Mouse (Mus musculus) stomach, embryonic 14.5 days (tissue): ENCODE data around the gene Lhx8. TPM values are rescaled to one million over a fixed set of nuclear protein-coding genes. Genes with fewer than 3 reads are reported as not detected.

Source experiments
- ATAC-seq: fragments of 200-750 bp; cut with Nextera tagmentation; 2 replicates; pipeline ENCODE4 v1.8.0; 2017; ENCODE audit warnings: low read depth, moderate TSS enrichment; ENCODE audit not compliant: insufficient number of reproducible peaks, insufficient read depth, low FRiP score
- H3K27ac ChIP-seq: fragments of 300-500 bp; sonication (generic); 2 replicates; pipeline ENCODE4 v1.5.1; 2014; ENCODE audit warnings: mild to moderate bottlenecking, low read length, moderate library complexity, mixed read lengths
- H3K27me3 ChIP-seq: fragments of 300-500 bp; sonication (generic); 2 replicates; pipeline ENCODE4 v1.6.1; 2014; ENCODE audit warnings: low read length, control low read depth, mixed read lengths; ENCODE audit not compliant: control insufficient read depth, insufficient read depth
- H3K36me3 ChIP-seq: fragments of 300-500 bp; sonication (generic); 2 replicates; pipeline ENCODE4 v1.6.1; 2014; ENCODE audit warnings: mild to moderate bottlenecking, control low read depth, low read length, moderate library complexity, mixed read lengths; ENCODE audit not compliant: control insufficient read depth, insufficient read depth
- H3K4me1 ChIP-seq: fragments of 300-500 bp; sonication (generic); 2 replicates; pipeline ENCODE4 v1.6.1; 2014; ENCODE audit warnings: low read length, control low read depth, mixed read lengths; ENCODE audit not compliant: control insufficient read depth, insufficient read depth
- H3K4me2 ChIP-seq: fragments of 300-500 bp; sonication (generic); replicated peaks from 2 replicates; pipeline ENCODE4 v1.6.1; 2014; ENCODE audit warnings: low read depth, low read length, control low read depth
- H3K4me3 ChIP-seq: fragments of 300-500 bp; sonication (generic); 2 replicates; pipeline ENCODE4 v1.5.1; 2014; ENCODE audit warnings: low read depth, low read length, control low read depth
- H3K9ac ChIP-seq: fragments of 300-500 bp; sonication (generic); replicated peaks from 2 replicates; pipeline ENCODE4 v1.6.1; 2014; ENCODE audit warnings: low read depth, mild to moderate bottlenecking, control low read depth, low read length, moderate library complexity, mixed read lengths
- H3K9me3 ChIP-seq: fragments of 300-500 bp; sonication (generic); 2 replicates; pipeline ENCODE4 v1.6.1; 2016; ENCODE audit warnings: low read depth, low read length, control low read depth; ENCODE audit not compliant: control insufficient read depth
- WGBS: fragments of 180-500 bp; shearing (Covaris S2); extraction: QIAGEN DNeasy Blood & Tissue Kit; methylation state at CpG from one replicate; pipeline ENCODE4 v1.1.7; 2014; 5-methylcytosine and 5-hydroxymethylcytosine counted together
- polyA plus RNA-seq: library from polyadenylated mRNA; unstranded; fragments of >200 nt; fragmentation: Nextera tagmentation; extraction: Ambion mirVana; gene quantifications from 2 replicates; pipeline ENCODE4 v1.2.1, GENCODE M21; 2014

Lhx8 gene
- polyA plus RNA-seq, 1 experiment from 2014 or later, result not detected

DNA sequence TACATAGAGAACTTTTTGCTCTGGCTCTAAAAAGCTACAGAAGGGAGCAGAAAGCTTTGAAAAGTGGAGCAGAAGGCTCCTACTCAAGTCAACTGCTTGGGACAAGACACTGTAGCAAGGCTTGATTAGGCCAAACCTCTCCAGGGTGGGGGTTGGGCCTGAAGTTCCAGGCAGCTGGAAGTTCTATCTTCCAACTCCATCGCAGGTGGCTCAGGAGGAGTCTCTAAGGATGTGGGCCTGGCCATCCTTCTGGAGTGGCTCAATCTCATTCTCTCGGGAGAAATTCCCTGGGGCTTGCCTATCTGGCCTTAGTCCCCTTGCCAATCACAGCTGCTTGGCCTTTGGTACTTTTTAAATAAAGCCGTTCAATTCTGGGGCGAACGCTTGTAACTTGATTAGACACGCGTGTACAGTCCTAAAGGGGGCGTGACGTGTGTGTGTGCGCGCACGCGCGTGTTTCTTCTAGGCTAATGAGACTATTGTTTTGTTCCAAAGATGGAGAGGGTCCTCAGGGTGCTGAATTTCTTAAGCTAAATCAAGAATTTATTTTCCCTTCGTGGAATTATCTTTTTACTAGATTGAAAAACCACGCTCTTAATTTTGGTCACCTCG is 9.3 kb upstream of the Lhx8 start:
- WGBS, result 89% methylated on average over 17 of the region's 17 CpGs
- Histone ChIP-seq H3K9ac (no peak overlapping the region), H3K27me3 (peaks cover 8% of the 10 kb centered on the region), H3K4me3 (no peak overlapping the region), H3K27ac (no peak overlapping the region), H3K36me3 (no peaks in the 10 kb centered on the region), H3K9me3 (no peaks in the 10 kb centered on the region), H3K4me2 (no peak overlapping the region), H3K4me1 (no peaks in the 10 kb centered on the region)
- no peak for ATAC-seq

DNA sequence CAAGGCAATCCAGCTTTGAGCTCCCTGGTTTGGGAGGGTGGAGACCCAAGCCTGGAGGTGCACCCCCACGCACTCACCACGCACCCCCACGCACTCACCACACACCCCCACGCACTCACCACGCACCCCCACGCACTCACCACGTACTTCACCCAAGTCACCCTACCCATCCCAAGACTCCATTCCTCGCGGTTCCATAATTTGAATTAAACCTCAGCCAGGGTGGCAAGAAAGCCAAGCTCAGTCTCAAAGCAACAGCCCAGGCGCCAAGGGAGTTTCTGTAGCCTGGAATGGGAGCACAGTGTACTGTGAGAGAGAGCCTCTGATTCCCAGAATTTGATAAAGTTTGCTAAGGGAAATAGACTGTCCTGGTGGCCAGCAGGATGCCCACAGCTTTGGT is 4.3 kb upstream of the Lhx8 start:
- no peaks in the 10 kb centered on the region for H3K4me1 ChIP-seq
- no peak overlapping the region for H3K4me3 ChIP-seq
- no peak overlapping the region for H3K9ac ChIP-seq
- peaks cover 33% of the 10 kb centered on the region for H3K27me3 ChIP-seq
- no peak overlapping the region for H3K4me2 ChIP-seq
- WGBS, result 5% methylated on average over 10 of the region's 10 CpGs
- ATAC-seq, result no peak
- no peaks in the 10 kb centered on the region for H3K36me3 ChIP-seq
- no peaks in the 10 kb centered on the region for H3K9me3 ChIP-seq
- H3K27ac ChIP-seq, result no peak overlapping the region

DNA sequence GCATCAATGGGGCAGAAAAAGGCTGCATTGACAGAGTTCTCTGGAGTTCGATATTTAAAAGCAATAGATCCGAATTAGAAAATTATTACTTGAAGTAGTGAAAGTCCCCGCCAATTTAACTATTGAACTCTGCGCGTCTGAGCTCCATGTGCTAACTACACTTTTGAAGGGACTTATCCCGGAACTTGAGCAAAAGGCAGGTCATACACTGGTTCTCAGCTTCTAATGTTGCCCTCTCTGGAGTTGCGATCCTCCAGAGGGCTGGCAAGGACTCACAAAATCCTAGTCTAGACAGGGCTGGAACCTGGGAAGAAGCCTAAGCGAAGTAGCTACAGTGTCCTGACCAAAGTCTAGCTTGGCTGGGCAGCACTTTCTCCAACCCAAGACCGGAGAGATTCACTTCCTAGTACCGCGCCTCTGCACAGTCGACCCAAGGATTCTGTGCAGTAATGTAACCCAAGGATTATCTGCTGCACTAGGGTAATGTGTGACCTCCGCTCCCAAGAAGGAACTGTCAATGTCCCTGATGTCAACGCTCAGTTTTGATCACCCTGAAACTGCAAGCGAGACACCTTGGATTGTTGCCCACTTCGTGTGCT is 3.0 kb upstream of the Lhx8 start:
- no peaks in the 10 kb centered on the region for H3K36me3 ChIP-seq
- 0 out of 2 replicates have a peak, but pooled peaks cover 2% of the 10 kb centered on the region for H3K4me1 ChIP-seq
- peaks cover 43% of the 10 kb centered on the region for H3K27me3 ChIP-seq
- H3K9me3 ChIP-seq, result no peaks in the 10 kb centered on the region
- no peak overlapping the region for H3K27ac ChIP-seq
- 3% methylated on average over 16 of the region's 16 CpGs for WGBS
- ATAC-seq, result no peak
- no peak overlapping the region for H3K4me3 ChIP-seq
- no peak overlapping the region for H3K9ac ChIP-seq
- no peak overlapping the region for H3K4me2 ChIP-seq

DNA sequence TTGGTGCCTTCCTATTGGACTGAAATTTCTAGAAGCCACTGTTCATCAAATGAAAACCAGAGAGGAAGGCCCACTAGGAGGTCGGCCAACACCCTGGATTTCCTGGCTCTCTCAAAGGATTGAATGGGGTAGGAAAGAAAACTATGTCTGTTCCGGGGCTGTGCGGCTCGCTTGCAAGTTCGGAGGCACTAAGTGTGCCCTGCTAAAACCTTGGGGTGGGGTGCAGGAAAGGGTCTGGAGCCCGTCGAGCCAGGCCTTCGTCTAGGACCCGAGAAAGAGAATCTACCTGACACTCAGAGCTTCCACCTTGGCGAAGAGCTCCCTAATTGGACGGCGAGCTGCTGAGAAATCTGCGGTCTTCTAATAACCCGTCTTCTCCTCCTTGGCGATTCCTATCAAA is 2.5 kb upstream of the Lhx8 start:
- no peak for ATAC-seq
- 2% methylated on average over 15 of the region's 15 CpGs for WGBS
- Histone ChIP-seq H3K27me3 (peaks cover 45% of the 10 kb centered on the region), H3K4me2 (no peak overlapping the region), H3K27ac (no peak overlapping the region), H3K36me3 (no peaks in the 10 kb centered on the region), H3K4me3 (no peak overlapping the region), H3K9ac (no peak overlapping the region), H3K9me3 (no peaks in the 10 kb centered on the region), H3K4me1 (0 out of 2 replicates have a peak, but pooled peaks cover 6% of the 10 kb centered on the region)

DNA sequence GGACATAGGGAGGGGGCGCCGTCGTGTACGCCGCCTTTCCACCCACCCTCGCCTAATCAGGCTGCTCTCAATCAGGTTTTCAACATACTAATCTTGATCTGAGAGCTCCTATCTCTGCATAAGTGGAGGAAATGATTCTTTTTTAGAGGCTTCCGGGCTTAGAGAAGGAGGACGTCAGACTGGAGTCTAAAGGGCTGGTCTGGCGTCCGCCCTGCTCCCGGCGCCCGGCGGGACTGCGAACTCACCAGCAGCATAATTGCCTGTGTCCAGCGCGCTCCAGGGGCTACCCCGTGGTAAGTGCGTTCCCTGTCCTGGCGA is 1.7 kb upstream of the Lhx8 start:
- Histone ChIP-seq H3K27me3 (peaks cover 48% of the 10 kb centered on the region), H3K9ac (no peak overlapping the region), H3K27ac (no peak overlapping the region), H3K4me1 (0 out of 2 replicates have a peak, but pooled peaks cover 7% of the 10 kb centered on the region), H3K4me2 (peak overlapping the region; percentile 28), H3K4me3 (peak overlapping the region; percentile 18; the same call in 1 of the 2 replicates), H3K9me3 (no peaks in the 10 kb centered on the region), H3K36me3 (no peaks in the 10 kb centered on the region)
- 1% methylated on average over 20 of the region's 20 CpGs for WGBS
- ATAC-seq, result no peak

DNA sequence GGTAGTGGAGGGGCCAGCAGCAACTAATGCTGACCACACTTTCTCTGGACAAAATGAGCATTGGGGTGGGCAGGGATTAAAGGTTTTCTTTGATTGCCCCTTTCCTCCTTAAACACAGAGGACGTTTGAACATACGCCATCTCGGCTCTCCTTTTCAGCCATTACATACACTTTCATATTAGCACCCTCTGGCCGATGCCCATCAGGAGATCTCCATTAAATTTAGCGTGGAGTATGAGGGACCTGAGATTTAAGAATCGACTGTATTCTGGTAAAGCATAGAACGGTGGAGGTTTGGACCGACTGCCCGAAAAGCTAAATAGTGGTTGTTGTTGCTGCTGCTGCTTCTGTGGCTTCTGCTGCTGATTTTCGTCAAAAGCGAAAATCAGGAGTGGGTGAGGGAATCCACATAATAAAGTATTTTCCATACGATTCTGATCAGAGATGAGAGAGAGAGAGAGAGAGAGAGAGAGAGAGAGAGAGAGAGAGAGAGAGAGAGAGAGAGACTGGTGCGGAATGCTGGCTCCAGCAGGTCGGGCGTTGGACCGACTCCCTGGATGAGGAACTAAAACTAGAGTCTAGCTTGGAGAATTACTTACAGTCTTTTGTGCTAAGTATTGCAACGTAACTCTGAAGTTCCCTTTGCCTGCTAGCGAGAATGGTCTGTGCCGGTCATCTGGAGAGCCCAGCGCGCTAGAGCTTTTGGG is 1.2 kb upstream of the Lhx8 start:
- no peak overlapping the region for H3K9ac ChIP-seq
- WGBS, result 3% methylated on average over 21 of the region's 21 CpGs
- H3K36me3 ChIP-seq, result no peaks in the 10 kb centered on the region
- H3K4me3 ChIP-seq, result peak overlapping the region; percentile 18; the same call in 1 of the 2 replicates
- no peak overlapping the region for H3K27ac ChIP-seq
- H3K9me3 ChIP-seq, result no peaks in the 10 kb centered on the region
- peaks cover 46% of the 10 kb centered on the region for H3K27me3 ChIP-seq
- H3K4me2 ChIP-seq, result peak overlapping the region; percentile 28
- 0 out of 2 replicates have a peak, but pooled peaks cover 7% of the 10 kb centered on the region for H3K4me1 ChIP-seq
- ATAC-seq, result no peak

DNA sequence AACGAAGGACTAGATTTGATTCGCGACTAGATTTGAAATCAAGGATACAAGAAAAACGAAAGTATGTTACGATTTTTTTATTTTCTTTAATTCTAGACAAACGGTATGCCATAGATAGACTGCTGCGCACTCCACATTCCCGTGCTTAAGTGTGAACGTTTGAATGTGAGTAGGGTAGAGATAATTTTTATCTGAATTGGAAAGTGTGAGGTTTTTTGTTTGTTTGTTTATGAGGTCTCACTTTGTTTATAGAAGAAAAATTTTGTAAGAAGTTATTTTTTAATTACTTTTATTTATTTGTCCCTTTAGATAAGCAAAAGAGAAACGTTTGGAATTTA is 513 bp upstream of the Lhx8 start:
- WGBS, result 2% methylated on average over 10 of the region's 10 CpGs
- no peak for ATAC-seq
- H3K4me3 ChIP-seq, result no peak overlapping the region

DNA sequence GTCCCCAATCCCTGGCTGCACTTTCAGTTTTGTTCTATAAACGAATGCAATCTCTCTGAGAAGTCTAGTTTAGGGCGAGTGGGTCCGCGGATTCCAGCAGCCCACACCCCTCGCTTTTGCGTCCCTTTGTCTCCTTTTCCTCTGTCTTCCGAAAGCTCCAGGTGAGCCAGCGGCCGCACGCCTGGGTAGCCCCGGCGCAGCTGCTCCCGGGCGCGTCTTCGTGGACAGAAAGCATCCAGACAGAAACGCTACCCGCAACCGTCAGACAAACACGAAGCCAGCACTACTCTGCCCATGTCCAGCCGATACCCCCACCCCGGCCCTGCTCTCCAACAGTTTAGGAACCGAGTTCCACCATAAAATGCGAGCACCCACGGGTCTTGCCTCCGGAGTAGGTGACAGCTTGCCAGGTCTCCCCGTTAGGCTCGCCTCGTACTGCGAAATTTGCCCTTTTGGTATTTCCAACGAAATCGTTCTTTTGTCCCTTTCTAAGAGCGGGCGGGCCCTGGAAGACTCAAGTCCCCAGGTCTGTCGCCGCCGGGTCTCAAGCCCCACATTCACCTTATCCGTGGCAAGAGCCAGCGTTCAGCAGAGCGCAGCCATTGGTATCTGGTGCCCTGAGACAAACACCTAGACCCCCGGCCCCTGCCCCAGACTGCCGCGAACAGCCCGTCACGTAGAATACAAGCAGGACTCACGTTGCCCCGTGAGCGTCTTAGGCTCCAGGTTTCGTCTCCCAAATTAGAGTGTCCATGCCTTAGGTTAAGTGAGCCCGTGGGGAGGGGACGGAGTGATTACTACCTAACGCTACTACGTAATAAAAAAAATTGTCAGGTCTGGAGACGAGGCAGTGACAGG is 907 bp downstream of the Lhx8 start:
- WGBS, result under 1% methylated on average over 54 of the region's 54 CpGs
- peaks cover 57% of the 10 kb centered on the region for H3K27me3 ChIP-seq

More for the DNA sequence above, 513 bp upstream of the Lhx8 start:
- H3K9ac ChIP-seq, result no peak overlapping the region
- no peak overlapping the region for H3K27ac ChIP-seq
- H3K36me3 ChIP-seq, result no peaks in the 10 kb centered on the region
- peaks cover 46% of the 10 kb centered on the region for H3K27me3 ChIP-seq
- H3K4me2 ChIP-seq, result no peak overlapping the region
- H3K4me1 ChIP-seq, result 0 out of 2 replicates have a peak, but pooled peaks cover 7% of the 10 kb centered on the region
- no peaks in the 10 kb centered on the region for H3K9me3 ChIP-seq

More for the DNA sequence above, 907 bp downstream of the Lhx8 start:
- H3K9ac ChIP-seq, result no peak overlapping the region
- no peaks in the 10 kb centered on the region for H3K9me3 ChIP-seq
- H3K4me1 ChIP-seq, result 0 out of 2 replicates have a peak, but pooled peaks cover 7% of the 10 kb centered on the region
- no peaks in the 10 kb centered on the region for H3K36me3 ChIP-seq
- H3K27ac ChIP-seq, result no peak overlapping the region
- peak overlapping the region; percentile 5; the same call in 1 of the 2 replicates for H3K4me3 ChIP-seq
- H3K4me2 ChIP-seq, result no peak overlapping the region
- ATAC-seq, result 0 out of 2 replicates have a peak, but pooled peaks have one; percentile 7
